Mouse (Mus musculus): Measurements from ENCODE around the gene Adgrf1.
"Not testable (repeated sequence)": the region's sequence is repeated elsewhere in the genome, so short reads cannot be mapped to it uniquely, and the experiment has no call there.

Gene Adgrf1

GRCm38 (mm10) chr17:43266636-43267035 is 3.5 kb upstream of the Adgrf1 start:
- no peak for DNase-seq (ENCODE audit: extremely low spot score, low spot score)

GRCm38 (mm10) chr17:43267046-43267749 is 2.9 kb upstream of the Adgrf1 start:
- DNase-seq (ENCODE audit: extremely low spot score, low spot score), result no peak

- no peak for DNase-seq (ENCODE audit: extremely low spot score, low spot score)
Measured at GRCm38 (mm10) chr17:43276220-43276619, 6.1 kb downstream of the Adgrf1 start.

GRCm38 (mm10) chr17:43277223-43277622 is 7.1 kb downstream of the Adgrf1 start:
- DNase-seq (ENCODE audit: extremely low spot score, low spot score), result no peak

- DNase-seq (ENCODE audit: extremely low spot score, low spot score), result no peak
Measured at GRCm38 (mm10) chr17:43279671-43280070, 9.5 kb downstream of the Adgrf1 start.

- no peak for DNase-seq (ENCODE audit: extremely low spot score, low spot score)
Measured at GRCm38 (mm10) chr17:43282353-43282752, 12.2 kb downstream of the Adgrf1 start.

GRCm38 (mm10) chr17:43282828-43283227 is 12.7 kb downstream of the Adgrf1 start:
- DNase-seq (ENCODE audit: extremely low spot score, low spot score), result no peak

GRCm38 (mm10) chr17:43299515-43299914 is 29.4 kb downstream of the Adgrf1 start:
- no peak for DNase-seq (ENCODE audit: extremely low spot score, low spot score)

- no peak for DNase-seq (ENCODE audit: extremely low spot score, low spot score)
Measured at GRCm38 (mm10) chr17:43325986-43326671, 56.0 kb downstream of the Adgrf1 start.

- peak; percentile 76 for DNase-seq (ENCODE audit: extremely low spot score, low spot score)
Measured at GRCm38 (mm10) chr17:43326726-43327700, 56.9 kb downstream of the Adgrf1 start.

- no peak for DNase-seq (ENCODE audit: extremely low spot score, low spot score)
Measured at GRCm38 (mm10) chr17:43327810-43328209, 57.7 kb downstream of the Adgrf1 start.

- no peak for DNase-seq (ENCODE audit: extremely low spot score, low spot score)
Measured at GRCm38 (mm10) chr17:43329216-43329615, 59.1 kb downstream of the Adgrf1 start.

GRCm38 (mm10) chr17:43329761-43330183 is 59.6 kb downstream of the Adgrf1 start:
- no peak for DNase-seq (ENCODE audit: extremely low spot score, low spot score)

GRCm38 (mm10) chr17:43332686-43333085 is 62.6 kb downstream of the Adgrf1 start:
- DNase-seq (ENCODE audit: extremely low spot score, low spot score), result no peak

- no peak for DNase-seq (ENCODE audit: extremely low spot score, low spot score)
Measured at GRCm38 (mm10) chr17:43334074-43334473, 63.9 kb downstream of the Adgrf1 start.

GRCm38 (mm10) chr17:43337643-43338042 is 67.5 kb downstream of the Adgrf1 start:
- no peak for DNase-seq (ENCODE audit: extremely low spot score, low spot score)

GRCm38 (mm10) chr17:43338279-43338678 is 68.2 kb downstream of the Adgrf1 start:
- DNase-seq (ENCODE audit: extremely low spot score, low spot score), result no peak

- DNase-seq (ENCODE audit: extremely low spot score, low spot score), result not testable (repeated sequence)
Measured at GRCm38 (mm10) chr17:43346499-43346898, 76.4 kb downstream of the Adgrf1 start.

- DNase-seq (ENCODE audit: extremely low spot score, low spot score), result no peak
Measured at GRCm38 (mm10) chr17:43357902-43358539, 87.9 kb downstream of the Adgrf1 start.

GRCm38 (mm10) chr17:43359826-43360619 is 89.9 kb downstream of the Adgrf1 start, which contains the start of gene Adgrf5:
Adgrf5 (plus strand) TSS chr17:43360451.
- peak; percentile 27 for DNase-seq (ENCODE audit: extremely low spot score, low spot score)
